Mouse (Mus musculus) lung, postnatal 0 days (tissue): Measurements from ENCODE around the gene Micu1. TPM values are rescaled to one million over a fixed set of nuclear protein-coding genes. Genes with fewer than 3 reads are reported as not detected.

ENCODE experiments used
- ATAC-seq: fragments of 200-750 bp; cut with Nextera tagmentation; 2 replicates; pipeline ENCODE4 v1.8.0; 2017; ENCODE audit warnings: moderate library complexity
- DNase-seq: peaks from one replicate; pipeline ENCODE4 v3.0.0-alpha.2; 2016; ENCODE audit warnings: low spot score
- H3K27ac ChIP-seq: fragments of 300-500 bp; sonication (generic); 2 replicates; pipeline ENCODE4 v1.5.1; 2014; ENCODE audit warnings: antibody characterized with exemption, mild to moderate bottlenecking, low read length, mixed read lengths
- H3K27me3 ChIP-seq: fragments of 300-500 bp; sonication (generic); replicated peaks from 2 replicates; pipeline ENCODE4 v1.6.1; 2014; ENCODE audit warnings: low read length, mixed read lengths; ENCODE audit not compliant: insufficient read depth
- H3K36me3 ChIP-seq: fragments of 300-500 bp; sonication (generic); 2 replicates; pipeline ENCODE4 v1.6.1; 2014; ENCODE audit warnings: low read length, mixed read lengths; ENCODE audit not compliant: insufficient read depth
- H3K4me1 ChIP-seq: fragments of 300-500 bp; sonication (generic); 2 replicates; pipeline ENCODE4 v1.6.1; 2014; ENCODE audit warnings: antibody characterized with exemption, low read depth, low read length, mixed read lengths; ENCODE audit not compliant: insufficient read depth
- H3K4me2 ChIP-seq: fragments of 300-500 bp; sonication (generic); replicated peaks from 2 replicates; pipeline ENCODE4 v1.6.1; 2014; ENCODE audit warnings: low read depth, mild to moderate bottlenecking, low read length, moderate library complexity, mixed read lengths
- H3K4me3 ChIP-seq: fragments of 300-500 bp; sonication (generic); 2 replicates; pipeline ENCODE4 v1.5.1; 2014; ENCODE audit warnings: low read depth, low read length
- H3K9ac ChIP-seq: fragments of 300-500 bp; sonication (generic); replicated peaks from 2 replicates; pipeline ENCODE4 v1.6.1; 2014; ENCODE audit warnings: low read depth, mild to moderate bottlenecking
- H3K9me3 ChIP-seq: fragments of 300-500 bp; sonication (generic); 2 replicates; pipeline ENCODE4 v1.6.1; 2016; ENCODE audit warnings: low read length, mixed read lengths
- CTCF ChIP-seq: IDR thresholded peaks from 2 replicates; pipeline ENCODE4 v1.5.1; 2016; ENCODE audit warnings: antibody characterized with exemption, mild to moderate bottlenecking
- EP300 ChIP-seq: IDR thresholded peaks from 2 replicates; pipeline ENCODE4 v1.6.1; 2016; ENCODE audit warnings: antibody characterized with exemption, mild to moderate bottlenecking, control low read depth
- WGBS: fragments of 180-500 bp; shearing (Covaris S2); extraction: QIAGEN DNeasy Blood & Tissue Kit; methylation state at CpG from one replicate; pipeline ENCODE4 v1.1.7; 2014; 5-methylcytosine and 5-hydroxymethylcytosine counted together
- polyA plus RNA-seq: library from polyadenylated mRNA; unstranded; fragments of >200 nt; fragmentation: Nextera tagmentation; extraction: Ambion mirVana; gene quantifications from 2 replicates; pipeline ENCODE4 v1.2.1, GENCODE M21; 2015

The Micu1 gene
- polyA plus RNA-seq, 1 experiment from 2014 or later = 57.0 TPM

DNA sequence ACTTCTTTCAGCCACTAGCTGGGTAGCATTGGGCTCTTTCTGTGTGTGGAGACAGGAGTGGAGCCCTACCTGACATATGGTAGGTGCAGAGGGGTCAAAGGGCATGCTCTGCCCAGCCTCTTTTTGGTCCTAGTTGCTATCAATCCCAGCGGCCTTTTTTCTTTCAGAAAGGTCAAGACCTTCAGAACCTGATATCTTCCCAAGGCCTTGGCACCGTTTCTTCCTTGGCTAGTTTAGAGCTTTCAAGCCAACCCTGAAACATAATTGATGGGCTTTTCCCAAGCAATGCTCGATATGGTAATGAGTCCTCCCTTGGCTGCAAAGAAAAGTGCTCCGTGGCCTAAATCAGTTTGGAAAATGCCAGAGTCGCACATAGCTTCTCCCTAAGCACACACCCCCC, 140.8 kb downstream of the Micu1 start:
- 40% methylated on average over 5 of the region's 5 CpGs for WGBS
- H3K27me3 ChIP-seq = no peaks in the 10 kb centered on the region
- H3K4me3 ChIP-seq = no peak overlapping the region
- no peaks in the 10 kb centered on the region for H3K9me3 ChIP-seq
- no peak overlapping the region for H3K4me2 ChIP-seq
- H3K9ac ChIP-seq = no peak overlapping the region
- TF ChIP-seq EP300 (no peak), CTCF (no peak)
- no peaks in the 10 kb centered on the region for H3K4me1 ChIP-seq
- DNase-seq (no peak), ATAC-seq (no peak)
- no peak overlapping the region for H3K27ac ChIP-seq
- no peaks in the 10 kb centered on the region for H3K36me3 ChIP-seq

DNA sequence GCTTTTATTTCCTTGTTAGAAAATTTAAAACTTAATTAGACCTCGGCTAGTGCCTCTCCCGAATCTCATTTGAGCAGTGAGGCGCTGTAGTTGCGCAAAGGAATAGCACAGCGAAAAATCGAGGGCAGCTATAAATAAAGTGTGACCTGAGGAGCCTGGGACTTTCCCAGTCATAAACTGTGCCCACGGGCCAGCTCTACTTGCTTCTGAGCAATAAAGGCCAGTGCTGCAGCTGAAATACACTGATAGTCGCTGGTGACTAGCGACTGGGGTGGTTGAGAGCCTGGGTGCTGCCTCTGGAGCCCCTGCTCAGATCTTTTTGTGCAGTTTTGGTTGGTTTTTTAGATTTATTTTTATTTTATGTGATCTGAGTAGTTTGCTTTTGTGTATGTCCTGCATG, 142.4 kb downstream of the Micu1 start:
- Histone ChIP-seq H3K4me1 (no peaks in the 10 kb centered on the region), H3K27me3 (no peaks in the 10 kb centered on the region), H3K9me3 (no peaks in the 10 kb centered on the region), H3K9ac (no peak overlapping the region), H3K36me3 (no peaks in the 10 kb centered on the region), H3K27ac (no peak overlapping the region), H3K4me3 (no peak overlapping the region), H3K4me2 (no peak overlapping the region)
- DNase-seq (no peak), ATAC-seq (no peak)
- 73% methylated on average over 9 of the region's 9 CpGs for WGBS
- no peak for TF ChIP-seq EP300
- TF ChIP-seq CTCF = no peak

DNA sequence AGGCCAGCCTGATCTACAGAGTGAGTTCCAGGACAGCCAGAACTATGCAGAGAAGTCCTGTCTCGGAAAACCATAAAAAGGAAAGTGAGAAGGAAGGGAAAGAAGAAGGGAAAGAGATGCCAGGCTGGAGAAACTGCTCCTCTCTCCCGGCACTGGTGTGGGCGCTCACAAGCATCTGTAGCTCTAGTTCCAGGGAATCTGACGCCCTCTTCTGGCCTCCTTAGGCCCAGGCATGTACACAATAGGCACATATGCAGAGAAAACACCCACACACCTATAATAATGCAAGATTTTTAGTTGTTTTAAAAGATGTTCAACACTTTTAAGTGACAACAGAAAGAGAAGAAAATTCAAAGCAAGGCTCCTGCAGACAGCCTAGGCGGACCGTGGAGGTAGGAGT, 144.1 kb downstream of the Micu1 start:
- Histone ChIP-seq H3K27ac (no peak overlapping the region), H3K9me3 (no peaks in the 10 kb centered on the region), H3K4me3 (no peak overlapping the region), H3K27me3 (no peaks in the 10 kb centered on the region), H3K36me3 (no peaks in the 10 kb centered on the region), H3K9ac (no peak overlapping the region), H3K4me2 (no peak overlapping the region), H3K4me1 (no peaks in the 10 kb centered on the region)
- TF ChIP-seq EP300 (no peak), CTCF (peak; percentile 31; the same call in 1 of the 2 replicates)
- DNase-seq (no peak), ATAC-seq (no peak)
- WGBS = 80% methylated on average over 6 of the region's 6 CpGs

DNA sequence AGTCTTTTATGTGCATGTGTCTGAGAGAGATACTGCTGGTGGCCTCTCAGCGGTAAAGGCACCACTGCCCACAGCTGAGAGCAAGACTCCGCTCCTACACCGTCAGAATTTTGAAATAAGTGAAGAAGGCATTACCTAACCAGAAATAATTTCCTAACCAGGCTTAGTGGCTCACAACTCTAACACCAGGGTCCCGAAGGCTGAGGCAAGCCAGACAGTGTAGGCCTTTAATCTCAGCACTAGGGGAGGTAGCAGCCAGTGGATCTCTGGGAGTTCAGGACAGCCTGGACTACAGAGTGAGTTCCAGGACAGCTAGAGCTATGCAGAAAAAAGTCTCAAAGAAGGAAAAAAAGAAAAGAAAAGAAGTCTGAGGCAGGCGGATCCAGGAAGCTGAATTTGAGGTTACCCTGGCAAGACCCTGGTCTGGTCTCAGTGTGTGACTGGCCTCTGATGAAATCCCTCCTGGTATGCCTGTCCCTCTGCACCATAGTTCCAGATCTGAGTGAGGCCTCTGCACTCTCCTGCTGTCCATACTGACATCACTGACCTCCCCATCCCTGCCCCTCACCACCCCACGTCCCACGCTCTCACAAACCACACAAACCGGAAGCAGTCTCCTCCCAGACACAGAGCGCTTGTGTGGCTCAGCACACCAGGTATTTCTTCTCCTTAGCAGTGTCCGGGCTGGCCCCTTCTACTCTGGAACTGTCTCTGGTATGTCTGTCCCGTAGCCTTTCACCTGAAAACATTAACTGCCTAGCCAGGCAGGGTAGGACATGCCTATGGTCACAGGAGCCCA, 146.0 kb downstream of the Micu1 start:
- WGBS = 72% methylated on average over 11 of the region's 11 CpGs
- TF ChIP-seq CTCF = no peak
- TF ChIP-seq EP300 = no peak
- DNase-seq (no peak), ATAC-seq (no peak)
- Histone ChIP-seq H3K4me1 (no peaks in the 10 kb centered on the region), H3K36me3 (no peaks in the 10 kb centered on the region), H3K9ac (no peak overlapping the region), H3K27ac (no peak overlapping the region), H3K9me3 (no peaks in the 10 kb centered on the region), H3K4me3 (no peak overlapping the region), H3K4me2 (no peak overlapping the region), H3K27me3 (no peaks in the 10 kb centered on the region)

DNA sequence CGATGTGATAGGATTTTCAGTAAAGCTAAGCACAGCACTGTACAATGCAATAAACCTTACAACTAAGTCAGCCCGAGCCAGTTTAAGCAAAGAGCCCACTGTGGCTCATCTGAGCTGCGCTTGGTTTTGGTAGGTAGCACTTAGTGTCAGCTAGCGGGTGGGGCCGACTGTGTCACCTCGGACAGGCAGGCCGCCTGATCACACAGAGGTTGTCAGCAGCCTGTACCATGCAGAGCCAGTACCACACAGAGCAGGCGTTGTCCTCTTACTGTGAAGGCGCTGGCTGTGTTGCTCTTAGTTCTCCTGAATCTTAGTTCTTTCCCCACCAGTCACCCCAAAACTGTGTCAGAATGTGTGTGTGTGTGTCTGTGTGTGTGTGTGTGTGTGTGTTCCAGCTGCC, 146.7 kb downstream of the Micu1 start:
- no peak overlapping the region for H3K4me3 ChIP-seq
- ATAC-seq (no peak), DNase-seq (no peak)
- H3K4me1 ChIP-seq = no peaks in the 10 kb centered on the region
- WGBS = 67% methylated on average over 9 of the region's 9 CpGs
- no peak for TF ChIP-seq EP300
- no peak for TF ChIP-seq CTCF
- no peak overlapping the region for H3K4me2 ChIP-seq
- no peak overlapping the region for H3K9ac ChIP-seq
- no peak overlapping the region for H3K27ac ChIP-seq
- no peaks in the 10 kb centered on the region for H3K27me3 ChIP-seq
- no peaks in the 10 kb centered on the region for H3K9me3 ChIP-seq
- H3K36me3 ChIP-seq = no peaks in the 10 kb centered on the region

DNA sequence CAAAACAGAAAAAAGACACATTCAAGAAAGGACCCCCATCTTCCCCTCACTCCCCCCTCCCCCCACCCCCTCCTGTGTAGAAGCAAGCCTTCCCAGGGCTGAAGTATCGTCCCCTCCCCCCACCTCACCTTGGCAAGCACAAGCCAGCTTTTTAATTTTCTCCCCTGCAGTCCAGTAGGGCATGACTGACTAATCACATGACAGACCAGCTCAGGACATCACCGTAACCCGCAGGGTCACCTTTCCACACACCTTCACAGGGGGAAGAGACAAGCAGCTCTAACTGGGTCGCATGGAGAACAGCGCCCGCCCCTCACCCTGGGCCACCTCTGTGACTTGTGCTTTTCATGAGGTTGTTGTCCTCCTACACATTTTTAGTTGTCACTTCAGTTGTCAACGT, 147.1 kb downstream of the Micu1 start:
- WGBS = 85% methylated on average over 7 of the region's 7 CpGs
- H3K9ac ChIP-seq = no peak overlapping the region
- ATAC-seq (no peak), DNase-seq (no peak)
- no peaks in the 10 kb centered on the region for H3K27me3 ChIP-seq
- H3K27ac ChIP-seq = no peak overlapping the region
- no peaks in the 10 kb centered on the region for H3K4me1 ChIP-seq
- no peak overlapping the region for H3K4me2 ChIP-seq
- H3K9me3 ChIP-seq = no peaks in the 10 kb centered on the region
- TF ChIP-seq EP300 (no peak), CTCF (no peak)
- no peaks in the 10 kb centered on the region for H3K36me3 ChIP-seq
- no peak overlapping the region for H3K4me3 ChIP-seq
